Mouse (Mus musculus): ENCODE measurements around the gene Hist1h2ad. TPM values are rescaled to one million over a fixed set of nuclear protein-coding genes. Genes with fewer than 3 reads are reported as not detected.

The Hist1h2ad gene
- total RNA-seq, 2 experiments from 2014 or later: 51.6 to 79.2 TPM

DNA sequence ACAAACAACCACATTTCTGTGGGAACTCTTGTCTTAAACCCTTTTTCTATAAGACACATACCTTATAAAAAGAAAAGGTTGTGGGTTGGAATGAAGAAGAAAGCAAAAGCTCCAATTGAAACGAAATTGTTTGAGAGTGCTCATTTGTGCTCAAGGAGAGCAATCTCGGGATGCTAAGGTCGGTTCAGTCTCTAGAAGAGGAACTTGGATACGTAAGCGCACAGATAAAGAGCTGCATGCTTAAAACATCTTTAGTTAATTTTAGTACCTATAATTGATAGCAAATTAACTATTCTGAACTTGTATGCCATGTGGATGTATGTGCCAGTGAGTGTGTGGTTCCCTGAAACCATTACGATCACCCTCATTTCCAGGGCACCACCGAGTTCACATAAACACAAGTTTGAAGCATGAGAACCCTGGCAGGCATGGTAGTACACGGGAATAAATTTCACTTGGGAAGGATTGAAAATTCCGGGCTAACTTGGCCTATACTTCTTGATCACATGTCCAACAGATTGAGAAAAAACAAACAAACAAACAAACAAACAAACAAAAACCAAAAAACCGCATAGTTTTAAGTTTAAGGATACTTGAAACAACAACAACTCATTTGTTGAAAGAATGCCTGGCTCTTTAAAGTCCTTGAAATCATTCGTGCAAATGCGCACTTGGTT is 46.0 kb downstream of the Hist1h2ad start:
- DNase-seq (ENCODE audit: low spot score in 2 of 2): no peak

DNA sequence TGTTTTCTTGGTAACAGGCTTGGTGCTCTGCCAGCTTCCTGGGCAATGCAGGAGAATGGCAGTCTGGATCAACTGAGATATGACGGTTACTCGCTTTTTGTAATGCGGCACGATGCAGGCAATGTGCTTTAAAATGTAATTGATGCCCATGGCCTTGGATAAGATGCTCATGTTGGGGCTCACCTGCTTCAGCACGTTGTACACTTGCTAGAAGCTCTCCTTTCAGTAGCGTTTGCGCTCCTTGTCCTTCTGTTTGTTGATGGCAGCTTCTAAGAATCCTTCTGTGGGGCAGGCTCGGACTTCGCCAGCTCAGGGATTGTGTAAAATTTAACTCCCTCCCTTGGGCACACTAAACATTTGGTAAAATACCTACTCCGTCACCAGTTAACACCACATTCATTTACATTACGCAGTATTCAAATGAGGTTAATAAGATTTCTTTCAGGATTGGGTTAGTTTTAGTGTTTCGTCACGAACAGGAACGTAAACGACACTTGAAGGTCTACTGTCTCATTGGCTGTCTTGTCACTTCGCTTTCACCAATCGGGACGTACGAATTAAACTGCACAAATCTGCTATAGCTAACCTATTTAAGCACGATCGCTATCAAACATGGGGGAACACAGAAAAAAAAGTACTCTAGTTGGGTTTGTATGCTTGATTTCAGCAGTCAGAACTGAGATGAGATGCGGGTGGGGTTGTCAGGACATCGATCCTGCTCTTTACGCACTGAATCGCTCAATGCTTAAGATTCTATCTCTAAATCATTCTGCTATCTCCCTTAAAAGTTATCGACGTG is 46.8 kb downstream of the Hist1h2ad start, which contains the start of gene Hist1h2be:
TSS of gene Hist1h2be (minus strand) at position 392 of the 799 bp plus-strand sequence.
- DNase-seq (ENCODE audit: low spot score in 2 of 2): peak in 1 of 2 experiments; percentile 56

DNA sequence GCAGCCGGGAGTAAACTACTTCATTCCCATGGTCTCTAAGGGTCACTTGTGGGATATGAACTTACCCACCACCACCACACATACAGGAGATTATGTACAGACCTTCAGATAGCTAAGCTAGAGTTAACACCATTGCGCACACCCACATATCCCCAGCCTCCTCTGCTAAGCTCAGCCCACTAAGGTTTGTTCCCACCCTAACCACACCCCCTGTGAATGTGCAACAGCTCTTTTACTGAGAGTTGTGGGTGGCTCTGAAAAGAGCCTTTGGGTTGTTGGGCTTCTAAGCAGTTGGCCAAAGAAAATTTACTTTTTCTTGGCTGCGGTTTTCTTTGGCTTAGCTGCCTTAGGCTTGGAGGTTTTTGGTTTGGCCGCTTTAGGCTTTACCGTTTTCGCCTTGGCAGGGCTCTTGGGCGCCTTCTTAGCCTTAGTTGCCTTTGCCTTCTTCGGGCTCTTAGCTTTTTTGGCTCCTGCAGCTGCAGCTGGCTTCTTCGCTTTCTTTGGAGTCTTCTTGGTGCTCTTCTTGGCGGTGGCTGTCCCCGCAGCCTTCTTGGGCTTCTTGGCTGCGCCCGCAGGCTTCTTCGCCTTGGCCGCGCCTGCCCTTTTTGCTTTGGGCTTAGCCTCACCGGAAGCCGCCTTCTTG is 47.5 kb downstream of the Hist1h2ad start:
- DNase-seq (ENCODE audit: low spot score in 2 of 2): peak; percentile 23 to 64

DNA sequence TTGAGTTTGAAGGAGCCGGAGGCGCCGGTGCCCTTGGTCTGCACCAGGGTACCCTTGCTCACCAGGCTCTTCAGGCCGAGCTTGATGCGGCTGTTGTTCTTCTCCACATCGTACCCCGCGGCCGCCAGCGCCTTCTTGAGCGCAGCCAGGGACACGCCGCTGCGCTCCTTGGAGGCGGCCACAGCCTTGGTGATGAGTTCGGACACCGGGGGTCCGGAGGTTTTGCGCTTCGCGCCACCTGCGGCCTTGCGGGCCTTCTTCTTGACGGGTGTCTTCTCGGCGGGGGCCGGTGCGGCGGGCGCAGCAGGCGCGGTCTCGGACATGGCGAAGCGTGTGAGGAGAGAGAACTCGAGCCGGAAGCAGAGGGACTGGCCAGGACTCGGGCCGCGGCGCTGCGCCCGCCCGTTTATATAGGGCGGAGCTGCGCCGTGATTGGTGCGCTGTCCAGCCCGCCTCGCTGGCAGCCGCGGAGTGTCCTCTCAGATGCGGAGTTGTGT is 48.0 kb downstream of the Hist1h2ad start, which contains the start of gene Hist1h1e:
TSS of gene Hist1h1e (minus strand) at position 384 of the 497 bp plus-strand sequence.
- peak; percentile 91 to 92 for DNase-seq (ENCODE audit: low spot score in 2 of 2)

DNA sequence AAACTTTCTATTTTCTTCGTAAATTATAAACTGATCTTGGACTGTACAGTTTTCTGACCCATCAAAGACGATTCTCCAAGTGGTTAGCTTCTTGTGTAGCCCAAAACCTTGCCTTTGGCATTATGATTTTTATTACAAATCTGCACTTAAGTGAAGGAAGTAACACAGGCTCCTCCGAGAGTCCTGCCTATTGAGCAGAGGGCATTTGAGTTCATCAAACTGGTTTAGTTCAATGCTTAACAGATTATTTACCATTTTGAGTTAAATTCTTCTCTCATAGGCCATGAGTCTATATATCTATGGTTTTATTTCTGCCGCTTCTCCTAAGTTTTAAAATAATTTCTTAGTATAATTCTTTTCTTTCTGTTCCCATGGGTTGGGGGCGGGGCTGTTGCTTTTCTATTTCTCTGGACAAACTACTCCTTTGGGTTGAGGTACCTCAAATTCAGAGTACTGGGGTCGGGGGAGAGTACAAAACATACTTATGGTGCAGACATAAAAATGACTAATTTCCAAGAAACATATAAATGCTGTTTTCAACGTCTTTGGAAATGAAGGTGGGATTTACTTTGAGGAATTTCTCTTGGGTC is 48.8 kb downstream of the Hist1h2ad start:
- DNase-seq (ENCODE audit: low spot score in 2 of 2): no peak

Small RNA genes within 50 kb of the gene (microRNA-seq; reads per million reads assigned to microRNA genes)
- gene Gm44297 (not detected), gene Gm44359 (not detected), gene Gm44394 (not detected)

Other genes starting within 250 kb of the Hist1h2ad start
- gene Zfp322a, start 205.2 kb upstream of the Hist1h2ad start, total RNA-seq (2021): 10 to 100 TPM; 17.8 to 20.8 TPM
- 1 to 10 TPM; 6.2 to 6.6 TPM for gene Abt1, start 150.5 kb upstream of the Hist1h2ad start, total RNA-seq (2021)
- gene Btn1a1, start 108.5 kb upstream of the Hist1h2ad start, total RNA-seq (2021): not detected
- gene Btn2a2, start 85.5 kb upstream of the Hist1h2ad start, total RNA-seq (2021): under 1 TPM in 1 of 2 experiments, not detected in 1; 0.23 TPM
- 100 to 1,000 TPM; 761 to 939 TPM for gene Hist1h4h, start 43.3 kb upstream of the Hist1h2ad start, total RNA-seq (2021)
- gene Hist1h2af, start 40.5 kb upstream of the Hist1h2ad start, total RNA-seq (2021): 100 to 1,000 TPM; 329 to 395 TPM
- gene Hist1h3g, start 39.0 kb upstream of the Hist1h2ad start, total RNA-seq (2021): 100 to 1,000 TPM; 100 to 143 TPM
- gene Hist1h2bh, start 31.0 kb upstream of the Hist1h2ad start, total RNA-seq (2021): 10 to 100 TPM; 18.5 to 24.9 TPM
- 100 to 1,000 TPM in 1 of 2 experiments, 10 to 100 TPM in 1; 92.1 to 134 TPM for gene Hist1h3f, start 30.3 kb upstream of the Hist1h2ad start, total RNA-seq (2021)
- gene Hist1h4f, start 22.7 kb upstream of the Hist1h2ad start, total RNA-seq (2021): 100 to 1,000 TPM; 613 to 773 TPM
- gene Hist1h1d, start 21.1 kb upstream of the Hist1h2ad start, total RNA-seq (2021): 10 to 100 TPM; 34.6 to 45.9 TPM
- 100 to 1,000 TPM; 232 to 273 TPM for gene Hist1h3e, start 12.0 kb upstream of the Hist1h2ad start, total RNA-seq (2021)
- 10 to 100 TPM; 63.6 to 92.7 TPM for gene Hist1h2ae, start 3.2 kb upstream of the Hist1h2ad start, total RNA-seq (2021)
- gene Hist1h2bg, start 3.0 kb upstream of the Hist1h2ad start, total RNA-seq (2021): 100 to 1,000 TPM; 491 to 581 TPM
- gene Hist1h2bf, start 185 bp upstream of the Hist1h2ad start, total RNA-seq (2021): 100 to 1,000 TPM; 240 to 292 TPM
- gene Hist1h3d, start 1.4 kb downstream of the Hist1h2ad start, total RNA-seq (2021): 10 to 100 TPM; 55.2 to 69.3 TPM
- 100 to 1,000 TPM; 302 to 338 TPM for gene Hist1h4d, start 7.2 kb downstream of the Hist1h2ad start, total RNA-seq (2021)
- 10 to 100 TPM; 40.8 to 47.6 TPM for gene Hist1h2be, start 46.7 kb downstream of the Hist1h2ad start, total RNA-seq (2021)
- gene Hist1h1e, start 48.2 kb downstream of the Hist1h2ad start, total RNA-seq (2021): 100 to 1,000 TPM; 307 to 345 TPM
- gene Hist1h2ac, start 109.6 kb downstream of the Hist1h2ad start, total RNA-seq (2021): 10 to 100 TPM; 12.7 to 14.2 TPM
- 10 to 100 TPM; 71.7 to 84.0 TPM for gene Hist1h2bc, start 109.8 kb downstream of the Hist1h2ad start, total RNA-seq (2021)
- gene Hist1h1t, start 121.4 kb downstream of the Hist1h2ad start, total RNA-seq (2021): 1 to 10 TPM; 1.3 to 1.6 TPM
- 100 to 1,000 TPM; 206 to 241 TPM for gene Hist1h4c, start 124.1 kb downstream of the Hist1h2ad start, total RNA-seq (2021)
- gene Hfe, start 136.5 kb downstream of the Hist1h2ad start, total RNA-seq (2021): 1 to 10 TPM; 5.9 to 6.6 TPM
- gene Hist1h1c, start 164.4 kb downstream of the Hist1h2ad start, total RNA-seq (2021): 100 to 1,000 TPM; 462 to 585 TPM
- gene Hist1h3c, start 171.2 kb downstream of the Hist1h2ad start, total RNA-seq (2021): 100 to 1,000 TPM; 162 to 207 TPM
- gene Hist1h2bb, start 172.4 kb downstream of the Hist1h2ad start, total RNA-seq (2021): 100 to 1,000 TPM; 215 to 270 TPM
- gene Hist1h2ab, start 176.7 kb downstream of the Hist1h2ad start, total RNA-seq (2021): 100 to 1,000 TPM; 390 to 456 TPM
- 100 to 1,000 TPM; 433 to 519 TPM for gene Hist1h3b, start 177.9 kb downstream of the Hist1h2ad start, total RNA-seq (2021)
- 100 to 1,000 TPM; 298 to 366 TPM for gene Hist1h4b, start 182.6 kb downstream of the Hist1h2ad start, total RNA-seq (2021)
- gene Hist1h4a, start 186.8 kb downstream of the Hist1h2ad start, total RNA-seq (2021): 100 to 1,000 TPM; 369 to 391 TPM
- 100 to 1,000 TPM; 353 to 457 TPM for gene Hist1h3a, start 188.0 kb downstream of the Hist1h2ad start, total RNA-seq (2021)
- gene Hist1h1a, start 189.3 kb downstream of the Hist1h2ad start, total RNA-seq (2021): 100 to 1,000 TPM; 271 to 321 TPM
- gene Trim38, start 195.5 kb downstream of the Hist1h2ad start, total RNA-seq (2021): not detected
- under 1 TPM in 1 of 2 experiments, not detected in 1; 0.31 TPM for gene Slc17a2, start 232.6 kb downstream of the Hist1h2ad start, total RNA-seq (2021)